In the genomic region with DNA sequence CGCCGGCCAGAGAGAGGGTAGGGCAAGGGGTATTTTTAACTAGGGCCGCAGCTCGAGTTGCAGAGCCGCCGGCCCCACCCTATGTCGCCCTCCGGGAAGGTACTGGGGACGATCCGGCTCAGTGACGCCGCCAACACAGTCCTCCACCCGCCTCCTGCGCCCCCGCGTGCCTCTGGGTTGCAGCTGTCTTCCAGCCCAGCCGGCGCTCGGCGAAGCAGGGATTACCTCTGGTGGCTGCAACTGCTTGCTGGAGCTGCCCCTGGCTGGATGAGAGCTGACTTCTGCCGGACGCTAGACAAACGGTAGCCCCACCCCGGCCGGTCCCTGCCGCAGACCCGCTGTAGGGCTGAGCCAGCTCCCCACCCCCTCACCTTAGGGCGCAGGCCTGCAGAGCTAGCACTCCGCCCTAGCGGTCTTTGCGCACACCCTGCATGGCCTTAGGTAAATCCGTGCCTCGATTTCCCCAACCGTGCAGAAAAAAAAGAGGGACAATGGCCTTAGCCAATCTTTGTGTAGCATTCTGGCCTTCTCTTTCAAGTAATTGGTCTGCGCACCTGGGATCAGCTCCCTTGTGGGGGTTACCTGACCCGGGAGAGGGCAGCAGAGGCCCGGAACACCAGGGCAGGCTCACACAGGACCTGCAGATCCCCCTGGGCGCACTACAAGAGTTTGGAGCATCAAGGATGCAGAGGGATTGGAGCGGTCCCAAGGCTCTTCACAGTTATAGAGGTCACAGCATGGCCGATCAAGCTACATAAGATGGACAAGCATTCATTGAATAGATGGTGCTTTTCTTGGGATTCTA, we compare ENCODE assay signal across 8 mouse cellular contexts. TPM values are rescaled to one million over a fixed set of nuclear protein-coding genes. Genes with fewer than 3 reads are reported as not detected.
DNase-seq lines count a peak whose midpoint lies in the region; ATAC-seq and TF ChIP-seq lines count a peak whose summit lies in the region.

A gene (minus strand): TSS at position 387 of the 805 bp plus-strand sequence.

- no peaks in the 10 kb centered on the region for H3K9me3 ChIP-seq in lung, embryonic 16.5 days (ENCODE audit: control insufficient read depth, low read length)

- H3K36me3 ChIP-seq in lung, embryonic 16.5 days (ENCODE audit: control insufficient read depth, insufficient read depth, low read length), result no peaks in the 10 kb centered on the region

- 2% methylated on average over 40 of the region's 40 CpGs for WGBS in cerebellum, adult 2 months
- WGBS in lung, embryonic 16.5 days, result 3% methylated on average over 39 of the region's 40 CpGs

- H3K4me3 ChIP-seq in cerebellum, adult 2 months (replicated peaks; ENCODE audit: insufficient read depth, low read depth, low read length), result peak within 1 kb of the TSS; percentile 89
- peak within 1 kb of the TSS; percentile 61 for H3K4me3 ChIP-seq in lung, embryonic 16.5 days (ENCODE audit: low read length)

- no peaks in the 10 kb centered on the region for H3K4me1 ChIP-seq in cerebellum, adult 2 months (ENCODE audit: control insufficient read depth, insufficient read depth, low read length)
- H3K4me1 ChIP-seq in lung, embryonic 16.5 days (replicated peaks; ENCODE audit: control insufficient read depth, insufficient read depth, low read length), result peaks cover 11% of the 10 kb centered on the region

- peak within 1 kb of the TSS; percentile 61 for H3K27ac ChIP-seq in cerebellum, adult 2 months (ENCODE audit: insufficient read depth, low read length)
- peak within 1 kb of the TSS; percentile 50 for H3K27ac ChIP-seq in lung, embryonic 16.5 days (ENCODE audit: low read length)

- no peaks in the 10 kb centered on the region for H3K27me3 ChIP-seq in cerebellum, adult 2 months (ENCODE audit: control insufficient read depth, insufficient read depth, low read length)
- H3K27me3 ChIP-seq in lung, embryonic 16.5 days (ENCODE audit: control insufficient read depth, insufficient read depth, low read depth, low read length), result no peaks in the 10 kb centered on the region; the same call in 1 of the 2 replicates

- H3K4me2 ChIP-seq in lung, embryonic 16.5 days (ENCODE audit: low read depth, low read length), result peak within 1 kb of the TSS; percentile 91

- peak; percentile 79 for DNase-seq in ES-CJ7 (ENCODE audit: low read depth, low spot score)
- DNase-seq in cerebellum, adult 2 months, result peak; percentile 70 to 80
- peak; percentile 49 for DNase-seq in forelimb bud, embryonic 11.5 days (ENCODE audit: low read depth, low spot score)
- DNase-seq in heart, postnatal 4 days, result peak; percentile 81
- DNase-seq in layer of hippocampus, adult 9-11 months, result peak; percentile 45
- peak; percentile 49 for DNase-seq in ovary, adult 18-20 months (ENCODE audit: low spot score)
- peak; percentile 79 to 83 for DNase-seq in thymus, postnatal 10 days (ENCODE audit: low spot score in 2 of 2)

- H3K9ac ChIP-seq in lung, embryonic 16.5 days (ENCODE audit: low read length), result peak within 1 kb of the TSS; percentile 72

- no peak; the same call in 1 of the 2 replicates for TF ChIP-seq POLR2A in cerebellum, adult 2 months (IDR thresholded peaks at IDR 0.05; ENCODE audit: borderline replicate concordance, insufficient read depth, low read length)

- peak; percentile 87 for ATAC-seq in lung, embryonic 16.5 days (ENCODE audit: low read depth)

- no peak for TF ChIP-seq CTCF in cerebellum, adult 2 months (IDR thresholded peaks at IDR 0.05; ENCODE audit: borderline replicate concordance, insufficient read depth, low read depth, low read length)

RNA-seq across cellular contexts. Expression of the gene that starts here (rescaled TPM):
- 27.0 and 27.3 TPM in 2 replicates for polyA plus RNA-seq in cerebellum, adult 2 months (2012; rRNA removed)
- total RNA-seq in heart, postnatal 4 days (2021), result 10 to 100 TPM; 27.4 to 29.1 TPM
- 12.3 and 12.8 TPM in 2 replicates for polyA plus RNA-seq in lung, embryonic 16.5 days (2015; fragmentation: Nextera tagmentation; extraction: Ambion mirVana)

Comparison
In these comparisons a context has a peak if more than half of its experiments do, and no peak if none do; other contexts are left out.
1. Peak in every context shown above with its lines: DNase-seq, ATAC-seq, H3K4me3 ChIP-seq and H3K27ac ChIP-seq.